Mouse (Mus musculus) liver, postnatal 0 days (tissue): Measurements from ENCODE around the gene Col19a1.

ENCODE experiments used
- CTCF ChIP-seq: sonication (generic); IDR thresholded peaks from 2 replicates; pipeline ENCODE4 v1.5.1; 2016; ENCODE audit warnings: antibody characterized with exemption, low read depth
- EP300 ChIP-seq: IDR thresholded peaks from 2 replicates; pipeline ENCODE4 v1.6.1; 2016; ENCODE audit warnings: antibody characterized with exemption, low read depth, mild to moderate bottlenecking

DNA sequence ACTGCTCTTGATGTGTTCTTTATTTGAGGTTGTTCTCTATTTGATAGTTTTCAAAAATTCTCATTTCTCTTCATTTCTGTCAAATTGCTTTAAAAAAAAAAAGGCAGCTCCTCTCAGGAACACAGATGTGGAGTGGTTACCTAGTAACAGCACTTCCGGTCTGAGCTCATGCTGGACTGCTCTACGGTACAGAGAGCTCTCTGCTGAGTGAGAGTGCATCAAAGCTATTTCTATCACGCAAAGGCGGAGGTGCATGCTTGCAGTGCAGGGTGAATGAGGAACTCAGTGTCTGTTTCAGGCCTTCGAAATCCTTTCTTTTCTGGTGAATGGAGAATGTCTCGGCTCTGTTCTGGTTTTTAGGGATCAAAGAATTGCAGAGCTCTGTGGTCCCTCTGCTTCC, 368.2 kb downstream of the Col19a1 start:
- TF ChIP-seq CTCF (no peak), EP300 (no peak)
